8 mouse cellular contexts compared by ENCODE assay signal in the genomic region with DNA sequence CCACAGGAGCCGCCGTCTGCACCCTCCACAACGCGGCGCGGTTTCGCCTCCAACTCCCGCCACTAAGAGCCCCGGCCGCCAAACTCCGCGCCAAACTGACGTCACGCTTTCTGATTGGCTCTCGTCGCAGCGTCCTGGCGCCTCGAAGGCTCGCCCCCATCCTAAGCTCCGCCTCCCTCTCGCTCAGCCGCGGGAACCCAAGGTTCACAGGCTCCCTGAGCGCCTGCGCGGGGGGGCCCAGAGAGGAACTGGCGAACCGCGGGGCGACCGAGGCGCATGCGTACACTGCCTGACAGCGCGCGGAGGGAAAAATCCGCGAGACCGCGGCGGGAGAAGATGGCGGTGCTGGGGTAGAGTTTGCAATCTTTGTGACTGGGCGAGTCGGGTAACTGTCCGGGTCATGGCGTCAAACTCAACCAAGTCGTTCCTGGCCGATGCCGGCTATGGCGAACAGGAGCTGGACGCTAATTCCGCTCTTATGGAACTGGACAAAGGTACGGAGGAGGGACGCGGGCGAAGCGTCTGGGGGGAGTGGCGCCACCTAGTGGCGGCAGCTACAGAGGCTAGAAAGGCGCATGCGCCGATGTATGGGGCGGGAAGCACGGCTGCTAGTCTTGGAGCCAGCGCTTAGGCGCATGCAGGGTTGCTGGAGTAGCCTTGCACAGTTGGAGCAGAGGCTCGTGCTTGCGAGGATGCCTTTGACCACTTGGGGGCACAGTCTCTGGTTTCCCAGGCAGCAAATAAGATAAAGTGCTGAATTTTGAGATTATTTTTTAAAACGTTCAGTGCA. TPM values are rescaled to one million over a fixed set of nuclear protein-coding genes. Genes with fewer than 3 reads are reported as not detected.
DNase-seq lines count a peak whose midpoint lies in the region; ATAC-seq and TF ChIP-seq lines count a peak whose summit lies in the region.

A gene (minus strand): TSS at position 87 of the 790 bp plus-strand sequence.
A gene (plus strand): TSS at position 179 of the 790 bp plus-strand sequence.

- TF ChIP-seq POLR2A in cortical plate, adult 2 months (IDR thresholded peaks at IDR 0.05; ENCODE audit: extremely low read depth, insufficient read depth, low read length): peak; percentile 89

- H3K27me3 ChIP-seq in megakaryocyte, embryonic 14.5 days (replicated peaks): no peaks in the 10 kb centered on the region

- H3K27ac ChIP-seq in cortical plate, adult 2 months (ENCODE audit: insufficient read depth, low read length): peak within 1 kb of the TSS; percentile 44

- H3K36me3 ChIP-seq in megakaryocyte, embryonic 14.5 days (replicated peaks; ENCODE audit: low read length): peaks cover 22% of the 10 kb centered on the region

- peak; percentile 97 to 99 for DNase-seq in gastrocnemius, adult 8-10 months (ENCODE audit: low spot score in 2 of 2)
- DNase-seq in hindlimb bud, embryonic 11.5 days (ENCODE audit: extremely low spot score, low read depth, low spot score): peak; percentile 93
- peak; percentile 98 for DNase-seq in left cerebral cortex, adult 8-10 months (ENCODE audit: low spot score in 2 of 2)
- DNase-seq in right cerebral cortex, postnatal 10 days (ENCODE audit: low spot score in 2 of 2): peak; percentile 99 to 100
- DNase-seq in urinary bladder, postnatal 25 days (ENCODE audit: low spot score): peak; percentile 99

- peak; percentile 86 for ATAC-seq in activated CD4-positive, CD25-positive, alpha-beta regulatory T cell, adult 4 months

- H3K9me3 ChIP-seq in megakaryocyte, embryonic 14.5 days: 0 out of 2 replicates have a peak, but pooled peaks cover 3% of the 10 kb centered on the region

- H3K4me3 ChIP-seq in cortical plate, adult 2 months (ENCODE audit: insufficient read depth, low read length): peak within 1 kb of the TSS; percentile 49
- H3K4me3 ChIP-seq in megakaryocyte, embryonic 14.5 days (replicated peaks): peak within 1 kb of the TSS; percentile 95

- no peaks in the 10 kb centered on the region for H3K4me1 ChIP-seq in cortical plate, adult 2 months (ENCODE audit: control insufficient read depth, insufficient read depth, low read length)
- peaks cover 40% of the 10 kb centered on the region for H3K4me1 ChIP-seq in megakaryocyte, embryonic 14.5 days

- peak; percentile 74 for TF ChIP-seq CTCF in cortical plate, adult 2 months (IDR thresholded peaks at IDR 0.05; ENCODE audit: extremely low read depth, insufficient read depth, low read length)

RNA-seq across cellular contexts. Expression of the first gene that starts in this region (rescaled TPM):
- 10 to 100 TPM; 11.2 to 16.9 TPM for polyA plus RNA-seq in activated CD4-positive, CD25-positive, alpha-beta regulatory T cell, adult 4 months (2017; shearing (Covaris generic))
- polyA plus RNA-seq in cortical plate, adult 2 months (2012; rRNA removed): 5.1 and 5.3 TPM in 2 replicates
- total RNA-seq in gastrocnemius, adult 8-10 months (2022): not detected
- total RNA-seq in left cerebral cortex, adult 8-10 months (2022): 1 to 10 TPM; 3.9 to 5.9 (median 5.5) TPM
- polyA plus RNA-seq in megakaryocyte, embryonic 14.5 days (2012; ENCODE audit: insufficient read depth, low replicate concordance): 1.5 and 2.3 TPM in 2 replicates

RNA-seq across cellular contexts. Expression of the second gene that starts in this region (rescaled TPM):
- 10 to 100 TPM; 36.7 to 41.6 TPM for polyA plus RNA-seq in activated CD4-positive, CD25-positive, alpha-beta regulatory T cell, adult 4 months (2017; shearing (Covaris generic))
- 47.3 and 50.6 TPM in 2 replicates for polyA plus RNA-seq in cortical plate, adult 2 months (2012; rRNA removed)
- 1 to 10 TPM; 4.6 to 5.9 (median 4.8) TPM for total RNA-seq in gastrocnemius, adult 8-10 months (2022)
- 10 to 100 TPM; 29.0 to 36.4 (median 32.3) TPM for total RNA-seq in left cerebral cortex, adult 8-10 months (2022)
- polyA plus RNA-seq in megakaryocyte, embryonic 14.5 days (2012; ENCODE audit: insufficient read depth, low replicate concordance): 3.4 and 5.8 TPM in 2 replicates

Comparison
In these comparisons a context has a peak if more than half of its experiments do, and no peak if none do; other contexts are left out.
1. Peak in every context shown above with its lines: DNase-seq, ATAC-seq, H3K4me3 ChIP-seq and H3K27ac ChIP-seq.
2. RNA of the first gene that starts in this region (total RNA-seq): 3.9 to 5.9 TPM in left cerebral cortex, adult 8-10 months; not detected in gastrocnemius, adult 8-10 months; every median in the first group is over 4 times any median in the second.
3. RNA of the second gene that starts in this region (total RNA-seq): 29.0 to 36.4 TPM in left cerebral cortex, adult 8-10 months; 4.6 to 5.9 TPM in gastrocnemius, adult 8-10 months; every median in the first group is over 4 times any median in the second.